Mouse (Mus musculus) CH12F3 (cell line): Measurements from ENCODE around the gene Hrh3.

Experiments used
- in situ Hi-C: fragments of 300-500 bp; cut with MboI; formaldehyde crosslinking; loops from 2 replicates; pipeline ENCODE4 v1.14.3; 2020; ENCODE audit warnings: low sequenced_read_pairs

Gene Hrh3

DNA sequence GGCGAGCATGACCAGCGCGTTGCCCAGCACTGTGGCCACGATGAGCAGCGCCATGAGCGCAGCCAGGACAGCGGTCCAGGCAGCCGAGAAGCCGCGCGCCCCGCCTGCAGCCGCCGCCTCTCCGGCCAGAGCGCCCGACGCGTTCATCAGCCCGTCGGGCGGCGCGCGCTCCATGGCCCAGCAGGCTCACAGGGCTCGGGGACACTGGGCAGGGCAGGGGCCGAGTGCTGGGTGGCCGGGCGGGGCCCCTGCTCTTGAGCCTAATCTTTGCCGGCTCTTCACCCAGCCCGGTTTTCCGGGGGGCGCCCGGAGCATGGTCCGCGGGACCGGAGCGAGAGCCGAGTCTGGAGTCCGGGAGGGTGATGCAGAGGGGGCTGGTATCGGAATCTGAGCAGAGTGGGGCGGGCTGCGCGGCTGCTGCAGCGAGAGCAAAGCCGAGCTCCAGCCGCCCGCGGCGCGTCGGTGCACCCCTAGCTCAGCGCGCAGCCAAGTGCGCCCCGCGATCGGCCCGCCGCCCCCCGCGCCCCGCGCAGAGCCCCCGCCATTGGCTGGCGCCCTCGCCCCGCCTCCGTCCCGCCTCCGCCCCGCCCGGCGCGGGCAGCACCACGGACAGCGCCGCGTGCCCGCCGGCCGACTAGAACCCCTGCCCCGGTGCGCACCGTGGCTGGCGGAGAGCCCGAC, at the start of gene Hrh3:
Gene Hrh3, minus strand, starts transcription at position 511 of the 681 bp plus-strand sequence.
- in situ Hi-C loops = no loop called here

GRCm38 (mm10) chr2:180148551-180148950, 44.3 kb upstream of the Hrh3 start:
- in situ Hi-C loops = no loop called here

DNA sequence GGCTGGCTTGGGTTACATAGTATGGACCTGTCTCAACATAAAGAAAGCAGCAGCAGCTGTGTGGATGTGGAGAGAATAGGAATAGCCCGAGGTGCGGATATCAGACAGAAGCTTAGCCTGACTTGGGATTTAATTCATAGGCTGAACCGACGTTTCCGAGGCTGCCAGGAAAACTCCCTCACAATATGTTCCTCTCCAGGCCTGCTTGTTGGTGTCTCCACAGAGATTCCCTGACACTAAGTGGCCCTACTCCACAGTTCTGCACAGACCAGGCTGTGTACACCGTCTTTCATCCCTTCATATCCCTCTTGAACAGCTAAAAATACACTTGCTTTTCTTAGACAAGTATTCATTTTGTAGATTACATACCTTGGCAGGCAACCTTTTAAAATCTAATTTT, 43.1 kb upstream of the Hrh3 start:
- in situ Hi-C loops = no loop called here

- in situ Hi-C loops = no loop called here
Observed at GRCm38 (mm10) chr2:180146091-180146490, 41.8 kb upstream of the Hrh3 start.

GRCm38 (mm10) chr2:180135414-180135813, 31.1 kb upstream of the Hrh3 start:
- in situ Hi-C loops = no loop called here

GRCm38 (mm10) chr2:180133911-180134310, 29.6 kb upstream of the Hrh3 start:
- in situ Hi-C loops = no loop called here

DNA sequence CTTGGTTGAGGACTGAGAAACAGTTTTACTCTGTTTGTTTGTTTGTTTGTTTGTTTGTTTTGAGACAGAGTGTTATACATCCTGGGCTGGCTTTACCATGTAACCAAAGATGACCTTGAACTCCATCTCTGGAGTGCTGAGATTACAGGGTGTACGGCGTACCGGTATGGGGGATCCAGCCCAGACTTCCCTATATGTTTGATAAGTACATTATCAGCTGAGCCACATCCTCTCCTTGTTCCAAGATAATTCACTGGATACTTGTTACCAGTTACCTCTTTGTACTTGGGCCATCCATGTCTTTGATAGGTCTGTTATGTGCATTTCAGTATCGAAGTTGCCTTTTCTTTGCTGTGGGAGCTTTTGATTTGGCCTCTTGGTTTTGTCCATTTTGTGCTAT, 28.9 kb upstream of the Hrh3 start:
- in situ Hi-C loops = no loop called here

- in situ Hi-C loops = no loop called here
Observed at GRCm38 (mm10) chr2:180127675-180128074, 23.4 kb upstream of the Hrh3 start.

DNA sequence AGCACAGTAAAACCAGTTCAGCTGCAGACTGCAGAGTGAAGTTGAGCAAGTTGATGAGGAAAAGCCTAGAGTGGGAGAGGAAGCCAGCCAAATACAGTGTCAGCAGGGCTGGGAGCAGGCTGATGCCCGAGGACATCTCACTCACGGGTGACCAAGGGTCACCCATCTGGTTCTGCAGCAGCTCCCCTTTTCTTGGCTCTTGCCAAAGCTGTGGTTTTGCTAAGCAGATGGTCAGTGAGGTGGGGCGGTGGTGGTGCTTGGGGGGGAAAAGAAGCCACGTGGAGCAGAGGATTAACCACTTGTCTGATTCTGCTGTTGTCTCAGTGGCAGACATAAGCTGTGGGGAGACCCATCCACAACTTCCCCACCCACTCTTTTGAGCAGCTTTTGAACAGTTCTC, 21.9 kb upstream of the Hrh3 start:
- in situ Hi-C loops = no loop called here

GRCm38 (mm10) chr2:180124192-180124591, 19.9 kb upstream of the Hrh3 start:
- in situ Hi-C loops = no loop called here

DNA sequence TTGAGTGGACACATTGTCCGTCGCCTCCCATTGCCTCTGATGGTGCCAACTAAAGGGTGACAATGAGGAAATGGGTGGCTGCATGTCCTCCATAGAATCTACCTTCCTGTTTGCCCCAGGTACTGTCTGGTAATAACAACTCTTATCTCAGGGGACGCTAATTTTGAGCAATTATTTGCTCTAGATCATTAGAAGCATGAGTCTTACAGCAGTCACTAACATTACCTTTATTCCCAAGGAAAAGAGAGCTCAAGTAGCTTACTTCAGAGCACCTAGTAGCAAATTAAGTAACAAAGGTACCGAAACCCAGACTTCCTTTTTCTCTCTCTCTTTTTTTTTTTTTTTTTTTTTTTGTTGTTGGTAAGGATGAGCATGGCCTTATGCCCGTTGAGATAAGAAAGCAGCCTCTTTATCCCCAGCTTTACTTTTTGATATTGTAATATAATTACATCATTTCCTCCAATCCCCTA, 16.0 kb upstream of the Hrh3 start:
- in situ Hi-C loops = no loop called here

DNA sequence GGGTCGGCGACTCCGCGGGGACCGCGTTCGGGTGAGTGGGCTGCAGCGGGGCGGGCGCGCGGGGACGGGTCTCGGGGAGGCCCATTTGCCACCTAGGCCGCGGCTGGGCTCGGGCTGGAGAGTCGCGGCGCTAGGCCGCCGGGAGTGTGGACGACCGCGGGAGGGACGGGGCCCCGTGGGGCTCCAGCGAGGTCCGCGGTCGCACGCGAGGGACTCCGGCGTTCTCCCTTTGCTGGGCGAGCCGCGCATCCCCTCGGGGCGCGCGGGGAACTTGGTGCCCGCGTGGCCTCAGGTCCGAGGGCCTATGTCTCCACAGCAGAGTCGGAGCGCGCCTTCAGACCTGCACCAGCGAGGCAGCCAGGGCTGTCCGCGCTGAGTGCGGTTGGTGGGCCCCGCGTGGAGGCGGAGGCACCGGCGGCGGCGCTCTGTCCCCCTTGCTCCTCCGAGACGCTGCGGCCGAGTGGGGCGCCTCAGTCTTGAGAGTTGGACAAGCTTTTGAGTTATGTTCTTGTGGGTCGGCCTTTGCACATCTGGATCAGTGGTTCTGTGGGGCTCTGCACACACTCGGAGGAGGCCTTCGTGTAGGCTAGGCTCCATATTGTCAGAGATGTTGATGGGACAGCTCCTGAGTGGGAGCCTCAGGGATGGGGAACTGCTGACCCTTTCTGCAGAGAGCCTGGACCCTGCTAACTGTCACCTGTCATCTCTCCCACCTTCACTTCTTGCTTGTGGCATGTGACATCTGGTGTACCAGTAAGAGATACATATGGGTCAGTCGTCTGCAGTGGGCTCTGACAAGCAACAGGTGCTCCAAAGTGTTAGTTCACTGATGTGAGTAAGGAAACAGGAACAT, 15.4 kb upstream of the Hrh3 start:
- in situ Hi-C loops = no loop called here

GRCm38 (mm10) chr2:180118661-180119438, 14.6 kb upstream of the Hrh3 start, which contains the start of gene Osbpl2:
Osbpl2 (plus strand) TSS chr2:180119306.
- in situ Hi-C loops = no loop called here

GRCm38 (mm10) chr2:180117485-180118194, 13.4 kb upstream of the Hrh3 start:
- in situ Hi-C loops = no loop called here

DNA sequence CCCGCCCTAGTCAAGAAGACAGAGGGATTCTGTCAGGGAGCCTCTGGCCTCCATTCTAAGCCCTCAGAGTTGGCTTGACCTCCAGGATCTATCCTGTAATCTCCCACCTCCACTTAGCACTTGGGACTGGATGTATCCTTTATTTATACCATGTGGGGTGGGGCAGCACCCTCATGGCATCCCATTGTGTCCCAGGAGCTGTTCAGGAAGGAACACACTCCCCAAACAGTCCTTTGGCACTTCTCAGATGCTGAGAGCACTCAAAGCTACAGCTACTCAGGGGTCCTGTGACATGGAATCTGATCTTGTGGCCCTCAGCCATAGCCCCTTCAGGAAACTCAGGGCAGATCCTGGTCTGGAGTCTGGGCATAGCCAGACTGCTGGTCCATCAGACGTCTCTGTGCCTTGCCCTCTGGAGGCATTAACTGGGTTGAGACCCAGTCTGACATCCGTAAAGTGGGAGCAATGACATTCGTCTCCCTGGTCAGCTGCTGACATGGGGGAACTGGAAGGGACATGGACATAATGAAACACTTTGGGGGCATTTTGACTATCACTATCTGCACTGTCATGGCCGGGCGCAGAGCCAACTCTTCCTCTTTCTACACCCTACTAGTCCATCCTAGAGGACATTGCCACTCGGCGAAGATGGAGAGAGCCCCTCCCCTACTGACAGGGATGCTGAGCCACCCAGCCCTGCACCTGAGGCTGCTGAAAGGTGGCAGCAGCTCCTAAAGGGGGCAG, 12.6 kb upstream of the Hrh3 start:
- in situ Hi-C loops = no loop called here

- in situ Hi-C loops = no loop called here
Observed at GRCm38 (mm10) chr2:180116081-180116493, 11.8 kb upstream of the Hrh3 start.

DNA sequence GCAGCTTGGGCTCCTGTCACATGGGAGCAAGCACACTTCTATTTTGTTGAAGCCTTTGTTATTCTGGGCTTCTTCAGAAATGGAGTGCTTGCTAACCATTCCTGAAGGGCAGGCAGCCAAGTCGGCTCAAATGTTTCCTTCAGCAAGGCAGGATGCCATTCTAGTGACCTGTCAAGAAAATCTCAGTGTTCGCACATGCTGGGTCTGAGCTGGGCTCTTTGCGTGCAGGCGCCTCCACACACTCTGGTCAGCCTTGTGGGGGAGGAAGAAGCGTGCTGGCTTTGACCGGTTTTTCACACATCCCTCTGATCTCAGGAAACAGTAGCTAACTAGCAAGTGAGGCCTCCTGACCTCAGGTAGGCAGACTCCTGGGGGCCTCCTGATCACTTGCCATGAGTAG, 11.0 kb upstream of the Hrh3 start:
- in situ Hi-C loops = no loop called here

GRCm38 (mm10) chr2:180113909-180114890, 9.9 kb upstream of the Hrh3 start:
- in situ Hi-C loops = no loop called here

DNA sequence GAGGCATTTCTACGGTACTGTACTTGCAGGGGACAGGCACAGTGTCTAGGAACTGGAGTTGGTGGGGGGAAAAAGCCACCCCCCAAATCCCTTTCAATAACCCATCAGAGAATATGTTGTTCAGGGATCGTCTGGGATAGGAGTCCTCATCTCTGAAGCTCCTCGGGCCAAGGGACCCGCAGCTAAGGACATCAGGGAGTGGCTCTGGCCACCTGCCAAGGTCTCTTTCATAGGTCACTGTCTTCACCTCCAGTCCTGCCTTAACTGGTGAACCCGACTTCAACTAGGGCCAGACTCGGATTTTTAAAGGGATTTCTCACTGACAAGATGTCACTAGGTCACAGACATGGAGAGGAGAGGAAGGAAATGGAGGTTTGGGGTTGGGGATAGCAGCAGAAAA, 4.0 kb upstream of the Hrh3 start:
- in situ Hi-C loops = no loop called here
